9 mouse cellular contexts compared by ENCODE assay signal in the genomic region with DNA sequence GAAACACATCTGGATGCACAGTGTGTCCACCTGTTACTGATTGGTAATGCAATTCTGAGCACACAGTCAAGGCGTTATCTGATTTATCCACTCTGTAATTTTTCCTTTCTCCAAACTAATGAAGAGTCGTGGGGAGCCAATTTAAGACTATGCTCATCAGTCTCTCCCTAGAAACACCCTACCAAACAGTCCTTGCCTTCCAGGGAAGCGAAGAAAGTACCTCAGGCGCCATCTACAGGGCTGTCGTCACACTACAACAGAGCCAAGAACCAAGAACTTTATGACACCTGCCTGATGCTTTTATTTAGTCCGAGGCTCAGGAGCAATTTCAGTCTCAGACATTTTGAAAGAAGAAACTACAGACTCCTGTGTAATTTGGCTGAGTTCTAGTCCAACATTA. TPM values are rescaled to one million over a fixed set of nuclear protein-coding genes. Genes with fewer than 3 reads are reported as not detected.
DNase-seq lines count a peak whose midpoint lies in the region; ATAC-seq and TF ChIP-seq lines count a peak whose summit lies in the region.
"Had no signal": no experiment of that assay in that cellular context is flagged by ENCODE, and none has a peak within 500 bp of the region (broad histone marks: within the 10 kb centered on the region; RNA-seq: fewer than 3 reads in every experiment).

No protein-coding gene starts in this region.

- H3K27me3 ChIP-seq in heart, postnatal 0 days (ENCODE audit: control insufficient read depth, insufficient read depth, low read length), result peaks cover 6% of the 10 kb centered on the region
- peaks cover under 1% of the 10 kb centered on the region for H3K27me3 ChIP-seq in heart, embryonic 11.5 days (ENCODE audit: control insufficient read depth, insufficient read depth, low read length)
- H3K27me3 ChIP-seq in ES-Bruce4 (ENCODE audit: control insufficient read depth, insufficient read depth, low read length, poor library complexity, severe bottlenecking), result peaks cover under 1% of the 10 kb centered on the region
- H3K27me3 ChIP-seq in midbrain, embryonic 13.5 days, result no peaks in the 10 kb centered on the region
- H3K27me3 ChIP-seq: limb, embryonic 15.5 days had no signal

- H3K36me3 ChIP-seq in heart, postnatal 0 days (replicated peaks; ENCODE audit: control insufficient read depth, insufficient read depth, low read length), result no peaks in the 10 kb centered on the region
- no peaks in the 10 kb centered on the region for H3K36me3 ChIP-seq in heart, embryonic 11.5 days (ENCODE audit: control insufficient read depth, insufficient read depth, low read length)
- no peaks in the 10 kb centered on the region for H3K36me3 ChIP-seq in ES-Bruce4 (ENCODE audit: control insufficient read depth, insufficient read depth, low read length, poor library complexity, severe bottlenecking)
- H3K36me3 ChIP-seq in midbrain, embryonic 13.5 days, result no peaks in the 10 kb centered on the region
- H3K36me3 ChIP-seq: limb, embryonic 15.5 days had no signal

- ATAC-seq in heart, postnatal 0 days (ENCODE audit: insufficient read depth, low read depth), result no peak
- ATAC-seq in heart, embryonic 11.5 days (replicated peaks; ENCODE audit: insufficient number of reproducible peaks, low FRiP score, low TSS enrichment), result no peak
- ATAC-seq in frontal cortex, adult (ENCODE audit: low TSS enrichment), result peak; percentile 90
- 0 out of 2 replicates have a peak, but pooled peaks have one; percentile 28 for ATAC-seq in midbrain, embryonic 13.5 days

- H3K4me1 ChIP-seq in heart, postnatal 0 days (ENCODE audit: control insufficient read depth, insufficient read depth), result peaks cover 5% of the 10 kb centered on the region
- H3K4me1 ChIP-seq in heart, embryonic 11.5 days (ENCODE audit: control insufficient read depth, insufficient read depth, low read length), result no peaks in the 10 kb centered on the region
- no peaks in the 10 kb centered on the region for H3K4me1 ChIP-seq in ES-Bruce4 (ENCODE audit: control insufficient read depth, insufficient read depth, low read length)
- H3K4me1 ChIP-seq in midbrain, embryonic 13.5 days (replicated peaks), result peaks cover 27% of the 10 kb centered on the region
- H3K4me1 ChIP-seq: limb, embryonic 15.5 days had no signal

- no peak for TF ChIP-seq POLR2A in ES-Bruce4 (IDR thresholded peaks at IDR 0.05; ENCODE audit: insufficient read depth, low read length)

- peak; percentile 65 for TF ChIP-seq CTCF in heart, postnatal 0 days (IDR thresholded peaks at IDR 0.05; ENCODE audit: low read depth)
- TF ChIP-seq CTCF in ES-Bruce4 (IDR thresholded peaks at IDR 0.05; ENCODE audit: low read depth, low read length), result peak; percentile 60

- no peaks in the 10 kb centered on the region for H3K9me3 ChIP-seq in heart, postnatal 0 days (replicated peaks; ENCODE audit: control insufficient read depth, low read length)
- H3K9me3 ChIP-seq in heart, embryonic 11.5 days (replicated peaks; ENCODE audit: control insufficient read depth, low read length), result no peaks in the 10 kb centered on the region
- H3K9me3 ChIP-seq in ES-Bruce4 (replicated peaks; ENCODE audit: control insufficient read depth, insufficient read depth, low read length, poor library complexity, severe bottlenecking), result peaks cover 7% of the 10 kb centered on the region
- no peaks in the 10 kb centered on the region for H3K9me3 ChIP-seq in midbrain, embryonic 13.5 days
- H3K9me3 ChIP-seq: limb, embryonic 15.5 days had no signal

- H3K9ac ChIP-seq in heart, postnatal 0 days (replicated peaks; ENCODE audit: low read depth, low read length), result no peak overlapping the region
- H3K9ac ChIP-seq in heart, embryonic 11.5 days (ENCODE audit: low read depth, low read length), result no peak overlapping the region
- H3K9ac ChIP-seq in ES-Bruce4 (ENCODE audit: low read depth, poor library complexity, severe bottlenecking), result no peak overlapping the region
- no peak overlapping the region for H3K9ac ChIP-seq in midbrain, embryonic 13.5 days (replicated peaks)
- H3K9ac ChIP-seq: limb, embryonic 15.5 days had no signal

- no peak overlapping the region for H3K27ac ChIP-seq in heart, postnatal 0 days (ENCODE audit: low read depth)
- no peak overlapping the region for H3K27ac ChIP-seq in heart, embryonic 11.5 days (ENCODE audit: low read depth, low read length)
- H3K27ac ChIP-seq in ES-Bruce4 (ENCODE audit: insufficient read depth, low read length), result no peak overlapping the region
- H3K27ac ChIP-seq in midbrain, embryonic 13.5 days, result no peak overlapping the region
- H3K27ac ChIP-seq: limb, embryonic 15.5 days had no signal

- no peak overlapping the region for H3K4me3 ChIP-seq in heart, postnatal 0 days (ENCODE audit: low read depth, low read length)
- H3K4me3 ChIP-seq in heart, embryonic 11.5 days (ENCODE audit: low read depth, low read length), result no peak overlapping the region
- no peak overlapping the region for H3K4me3 ChIP-seq in ES-Bruce4 (ENCODE audit: low read depth, low read length)
- H3K4me3 ChIP-seq in midbrain, embryonic 13.5 days (replicated peaks), result no peak overlapping the region
- H3K4me3 ChIP-seq: limb, embryonic 15.5 days had no signal

- 14% methylated on average over 6 of the region's 6 CpGs for WGBS in heart, postnatal 0 days
- 16% methylated on average over 6 of the region's 6 CpGs for WGBS in heart, embryonic 11.5 days (ENCODE audit: insufficient replicate concordance)
- 8% methylated on average over 6 of the region's 6 CpGs for WGBS in midbrain, embryonic 13.5 days

- TF ChIP-seq EP300 in heart, postnatal 0 days (IDR thresholded peaks at IDR 0.05; ENCODE audit: low read depth), result no peak
- TF ChIP-seq EP300 in ES-Bruce4 (IDR thresholded peaks at IDR 0.05; ENCODE audit: insufficient read depth, low read depth, low read length), result no peak

- H3K4me2 ChIP-seq in heart, postnatal 0 days (ENCODE audit: low read depth, low read length), result no peak overlapping the region
- H3K4me2 ChIP-seq in heart, embryonic 11.5 days, result no peak overlapping the region
- H3K4me2 ChIP-seq in midbrain, embryonic 13.5 days (replicated peaks), result no peak overlapping the region
- H3K4me2 ChIP-seq: limb, embryonic 15.5 days had no signal

- DNase-seq in heart, postnatal 0 days (ENCODE audit: low spot score), result peak; percentile 38
- peak; percentile 45 for DNase-seq in cerebellum, adult 8-10 months
- DNase-seq in layer of hippocampus, postnatal 14 days (ENCODE audit: low spot score in 2 of 2), result peak; percentile 37 to 55
- DNase-seq in thymus, postnatal 25 days, result peak; percentile 35

RNA-seq across cellular contexts. Expression of gene Stk33, which starts 6.1 kb away (rescaled TPM):
- not detected in 2 replicates for total RNA-seq in heart, postnatal 0 days (2014; rRNA removed; ENCODE audit: low replicate concordance)
- polyA plus RNA-seq in heart, postnatal 0 days (2015; fragmentation: Nextera tagmentation; extraction: Ambion mirVana), result 0.18 and 0.22 TPM in 2 replicates
- 0.19 and 0.21 TPM in 2 replicates for polyA plus RNA-seq in heart, embryonic 11.5 days (2014; fragmentation: Nextera tagmentation; extraction: Ambion mirVana)
- polyA plus RNA-seq in ES-Bruce4 (2011; ENCODE audit: insufficient read depth, insufficient read length, low read depth, missing spikeins), result 0.48 TPM in 1 of 2 replicates, not detected in the other
- total RNA-seq in layer of hippocampus, postnatal 14 days (2021), result 1 to 10 TPM in 1 of 2 experiments, under 1 TPM in 1; 0.95 to 1.9 TPM
- 12.8 and 17.3 TPM in 2 replicates for polyA plus RNA-seq in midbrain, embryonic 13.5 days (2015; fragmentation: Nextera tagmentation; extraction: Ambion mirVana)

Comparison
In these comparisons a context has a peak if more than half of its experiments do, and no peak if none do; other contexts are left out.
1. ATAC-seq: peak in frontal cortex, adult (single experiment) and midbrain, embryonic 13.5 days (single experiment); none in heart, postnatal 0 days (single experiment) and heart, embryonic 11.5 days (single experiment).
2. Peak in every context shown above with its lines, with median percentiles within 50 percentile points of each other: DNase-seq.